Mouse (Mus musculus) small intestine, adult 2 months (tissue): ENCODE measurements around the gene Aspscr1. TPM values are rescaled to one million over a fixed set of nuclear protein-coding genes. Genes with fewer than 3 reads are reported as not detected.
A peak's percentile ranks its signal among the peaks of the same experiment; 100 is the strongest.

ENCODE experiments used
- H3K27ac ChIP-seq: fragments of 200-500 bp; 2 replicates; pipeline ENCODE4 v1.5.1; 2012; ENCODE audit warnings: low read depth, low read length, control low read depth, inconsistent platforms; ENCODE audit not compliant: insufficient read depth
- H3K27me3 ChIP-seq: fragments of 200-500 bp; 2 replicates; pipeline ENCODE4 v1.6.1; 2012; ENCODE audit warnings: mild to moderate bottlenecking, moderate library complexity, low read length, inconsistent platforms; ENCODE audit not compliant: control insufficient read depth, insufficient read depth
- H3K36me3 ChIP-seq: fragments of 200-500 bp; 2 replicates; pipeline ENCODE4 v1.6.1; 2012; ENCODE audit warnings: mild to moderate bottlenecking, low read length, control low read depth, inconsistent platforms; ENCODE audit not compliant: control insufficient read depth, insufficient read depth
- H3K4me1 ChIP-seq: fragments of 200-500 bp; 2 replicates; pipeline ENCODE4 v1.6.1; 2012; ENCODE audit warnings: low read length, inconsistent platforms, mixed read lengths; ENCODE audit not compliant: control insufficient read depth, insufficient read depth, insufficient read length
- H3K4me3 ChIP-seq: fragments of 200-500 bp; 2 replicates; pipeline ENCODE4 v1.5.1; 2012; ENCODE audit warnings: low read depth, mild to moderate bottlenecking, control low read depth, inconsistent platforms, low read length, moderate library complexity
- CTCF ChIP-seq: fragments of 200-500 bp; IDR thresholded peaks from 2 replicates; pipeline ENCODE4 v1.5.1; 2012; ENCODE audit warnings: low read depth, mild to moderate bottlenecking, control low read depth, inconsistent platforms, low read length, moderate library complexity, mixed read lengths; ENCODE audit not compliant: insufficient replicate concordance, insufficient read length; ENCODE audit errors: extremely low read depth
- POLR2A ChIP-seq: fragments of 200-500 bp; IDR thresholded peaks from 2 replicates; pipeline ENCODE4 v1.6.1; 2012; ENCODE audit warnings: low read depth, mild to moderate bottlenecking, control low read depth, inconsistent platforms, low read length, moderate library complexity
- WGBS: fragments of 180-500 bp; shearing (Covaris S2); methylation state at CpG from one replicate; pipeline ENCODE4 v1.1.7; 2018; 5-methylcytosine and 5-hydroxymethylcytosine counted together
- polyA plus RNA-seq: library from polyadenylated mRNA; depleted of rRNA; stranded (reverse); fragments of >200 nt; gene quantifications from 2 replicates; pipeline ENCODE4 v1.2.3, GENCODE M21; 2012

Aspscr1 gene
- polyA plus RNA-seq, 1 experiment = 138 TPM

DNA sequence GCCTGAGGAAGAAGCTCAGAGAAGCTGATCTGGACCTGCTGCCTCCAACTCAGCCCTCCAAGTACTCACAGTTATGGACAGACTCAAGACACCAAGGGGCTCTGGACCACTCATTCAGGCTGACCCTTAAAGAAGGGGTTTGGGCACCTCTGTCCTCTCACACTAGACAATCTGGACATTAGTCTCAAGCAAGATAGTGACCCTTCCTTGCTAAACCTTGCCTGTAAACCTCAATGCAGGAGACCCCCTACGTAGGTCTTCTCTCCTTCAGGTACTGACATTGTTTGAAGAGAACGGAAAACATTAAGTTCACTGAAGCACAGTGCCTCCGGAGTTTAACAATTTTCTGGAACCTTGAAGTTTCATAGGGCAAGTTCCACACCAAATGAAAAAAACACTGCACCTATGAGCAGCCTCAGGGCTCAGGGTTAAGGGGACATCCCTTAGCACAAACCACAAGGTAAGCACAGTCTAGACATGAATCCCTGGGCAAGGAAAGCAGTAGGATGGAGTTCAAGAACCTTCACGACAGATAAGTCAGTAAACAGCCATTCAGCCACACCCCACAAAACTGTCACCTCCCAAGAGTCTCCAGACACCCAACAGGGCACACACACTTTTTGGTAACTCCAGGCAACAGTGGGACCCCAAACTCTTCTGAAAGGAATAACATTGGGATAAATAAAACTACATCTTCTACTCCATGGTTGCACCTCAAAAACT, 40.9 kb upstream of the Aspscr1 start:
- Histone ChIP-seq H3K27ac (peak overlapping the region; percentile 92), H3K27me3 (no peaks in the 10 kb centered on the region), H3K36me3 (peaks cover 11% of the 10 kb centered on the region), H3K4me3 (peak overlapping the region; percentile 87), H3K4me1 (peaks cover 39% of the 10 kb centered on the region)
- 34% methylated on average over 4 of the region's 4 CpGs for WGBS
- TF ChIP-seq CTCF (no peak), POLR2A (no peak)

DNA sequence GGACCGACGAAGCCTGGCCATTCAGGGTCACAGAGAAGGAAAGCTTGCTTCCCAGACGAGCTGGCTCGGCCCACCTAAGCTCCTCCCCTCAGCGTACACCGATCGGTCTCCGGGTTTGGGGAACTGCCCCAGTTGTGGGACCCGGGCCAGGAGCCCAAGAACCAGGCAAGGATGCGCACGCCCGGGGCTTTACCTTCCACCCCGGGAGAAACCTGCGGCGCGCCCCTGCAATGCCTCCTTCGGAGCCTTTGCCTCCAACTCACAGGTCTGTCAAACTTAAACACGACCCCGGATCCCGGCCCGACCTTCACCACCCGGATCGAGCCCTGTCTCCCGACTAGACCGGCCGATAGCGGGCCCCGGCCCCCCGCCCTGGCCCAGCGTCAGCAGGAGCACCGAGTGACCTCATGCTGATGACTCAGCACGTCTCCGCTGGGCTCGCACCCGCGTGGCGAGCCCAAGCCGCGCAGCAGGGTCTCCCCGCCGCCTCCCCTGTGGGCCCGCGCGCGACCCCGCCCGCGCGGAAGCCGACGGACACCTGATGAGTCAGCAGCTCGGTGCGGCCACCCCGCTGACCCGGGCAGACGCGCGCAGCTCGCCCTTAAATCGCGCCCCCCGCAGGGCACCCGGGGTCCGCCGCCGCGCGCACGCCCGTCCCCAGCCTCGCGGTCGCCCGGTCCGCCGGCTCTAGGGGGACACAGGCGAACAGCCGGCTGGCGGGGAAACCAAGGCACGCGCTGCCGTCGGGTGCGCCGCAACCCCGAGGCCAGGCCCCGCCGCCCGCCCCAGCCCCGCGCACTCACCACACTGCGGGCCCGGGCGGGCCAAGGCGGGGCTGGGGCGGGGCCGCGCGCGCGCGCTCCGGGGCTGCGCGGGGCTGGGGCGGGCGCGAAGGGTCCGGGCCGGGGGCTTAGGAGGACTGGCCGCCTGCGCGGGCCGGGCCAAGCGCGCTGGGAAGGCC, 39.9 kb upstream of the Aspscr1 start:
- WGBS = under 1% methylated on average over 116 of the region's 116 CpGs
- Histone ChIP-seq H3K4me3 (peak overlapping the region; percentile 87), H3K27me3 (no peaks in the 10 kb centered on the region), H3K36me3 (peaks cover 6% of the 10 kb centered on the region), H3K27ac (peak overlapping the region; percentile 92), H3K4me1 (peaks cover 37% of the 10 kb centered on the region)
- TF ChIP-seq POLR2A (no peak), CTCF (no peak)

DNA sequence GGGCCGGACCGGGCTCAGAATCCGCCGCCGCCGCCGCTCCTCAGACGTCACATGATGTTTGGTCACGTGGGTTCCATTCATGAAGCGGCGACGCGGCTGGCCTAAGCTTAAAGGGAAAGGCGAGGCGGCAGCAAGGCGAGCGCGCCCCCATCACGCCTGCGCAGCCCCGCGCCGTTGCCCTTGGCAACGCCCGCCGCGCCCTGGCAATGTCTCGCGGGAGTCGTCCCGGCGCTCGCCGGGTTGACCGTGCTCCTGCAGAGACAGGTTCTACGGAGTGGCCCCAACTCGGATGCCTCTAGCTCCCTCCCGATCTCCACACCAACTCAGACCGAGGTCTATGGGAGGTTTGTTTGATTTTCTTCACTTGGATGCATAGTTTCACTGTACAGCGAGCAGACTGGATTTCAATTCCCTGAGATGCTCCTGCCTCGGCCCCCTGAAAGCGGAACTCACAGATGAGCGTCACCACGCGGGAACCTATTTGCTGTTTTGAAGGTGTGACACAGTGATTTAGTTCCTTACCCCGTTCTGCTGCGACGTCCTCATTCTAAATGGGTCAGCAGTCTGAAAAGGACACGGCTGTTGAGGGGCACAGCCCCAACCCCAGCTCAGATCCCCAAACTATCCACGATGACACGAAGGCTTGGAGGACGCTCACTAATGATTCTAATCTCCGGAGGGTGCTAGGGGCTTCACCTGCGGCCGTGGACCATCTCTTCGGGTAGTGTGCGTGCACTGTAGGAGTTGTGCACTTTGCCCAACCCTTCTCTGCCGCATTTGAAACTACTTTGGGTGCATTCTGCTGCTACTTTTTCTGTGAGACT, 39.0 kb upstream of the Aspscr1 start, which contains the start of gene Mafg:
Gene Mafg (minus strand): TSS at position 81 of the 824 bp plus-strand sequence.
- Histone ChIP-seq H3K36me3 (peaks cover 6% of the 10 kb centered on the region), H3K4me3 (peak within 1 kb of the TSS; percentile 87), H3K4me1 (peaks cover 34% of the 10 kb centered on the region), H3K27me3 (no peaks in the 10 kb centered on the region), H3K27ac (peak within 1 kb of the TSS; percentile 92)
- 11% methylated on average over 58 of the region's 58 CpGs for WGBS
- no peak for TF ChIP-seq POLR2A

DNA sequence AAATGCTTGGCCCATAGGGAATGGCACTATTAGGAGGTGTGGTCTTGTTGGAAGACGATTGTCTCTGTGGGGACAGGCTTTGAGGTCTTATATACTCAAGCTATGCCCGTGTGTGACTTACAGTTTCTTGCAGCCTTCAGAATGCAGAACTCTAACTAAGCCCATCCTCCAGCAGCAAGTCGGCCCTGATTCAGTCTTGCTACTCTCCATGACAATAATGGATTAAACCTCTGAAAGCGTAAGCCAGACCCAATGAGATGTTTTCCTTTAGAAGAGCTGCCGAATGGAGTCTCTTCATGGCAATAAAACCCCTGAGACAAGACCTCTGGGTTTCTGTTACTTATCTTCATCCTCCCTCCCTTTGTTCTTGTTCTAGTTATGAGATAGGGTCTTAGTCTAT, 38.0 kb upstream of the Aspscr1 start:
- Histone ChIP-seq H3K27me3 (no peaks in the 10 kb centered on the region), H3K36me3 (no peaks in the 10 kb centered on the region), H3K4me1 (peaks cover 23% of the 10 kb centered on the region), H3K27ac (no peak overlapping the region), H3K4me3 (no peak overlapping the region)
- WGBS = 84% methylated on average over 5 of the region's 5 CpGs
- TF ChIP-seq CTCF (no peak), POLR2A (no peak)

DNA sequence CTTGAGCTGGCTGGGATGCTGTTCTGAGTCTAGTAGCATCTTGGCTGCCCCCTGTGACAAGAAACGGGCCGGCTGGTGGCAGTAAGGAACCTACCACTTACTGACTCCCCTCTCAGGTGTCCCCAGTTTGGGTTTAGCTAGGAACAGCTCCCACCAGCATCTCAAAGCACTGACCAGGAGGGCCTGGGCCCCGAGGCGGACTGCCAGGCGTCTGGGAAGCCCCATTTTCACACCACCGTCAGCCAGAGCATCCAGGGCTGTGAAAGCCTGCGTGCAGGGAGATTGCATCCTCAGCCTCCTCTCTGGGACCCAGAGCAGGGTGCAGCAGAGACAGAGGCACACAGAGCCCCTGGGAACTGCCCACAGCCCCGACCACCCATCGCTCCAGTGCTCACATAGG, 31.5 kb upstream of the Aspscr1 start:
- Histone ChIP-seq H3K36me3 (no peaks in the 10 kb centered on the region), H3K27me3 (no peaks in the 10 kb centered on the region; the same call in 1 of the 2 replicates), H3K27ac (no peak overlapping the region), H3K4me3 (no peak overlapping the region), H3K4me1 (0 out of 2 replicates have a peak, but pooled peaks cover 4% of the 10 kb centered on the region)
- 76% methylated on average over 9 of the region's 9 CpGs for WGBS
- TF ChIP-seq POLR2A = no peak
- TF ChIP-seq CTCF = no peak

DNA sequence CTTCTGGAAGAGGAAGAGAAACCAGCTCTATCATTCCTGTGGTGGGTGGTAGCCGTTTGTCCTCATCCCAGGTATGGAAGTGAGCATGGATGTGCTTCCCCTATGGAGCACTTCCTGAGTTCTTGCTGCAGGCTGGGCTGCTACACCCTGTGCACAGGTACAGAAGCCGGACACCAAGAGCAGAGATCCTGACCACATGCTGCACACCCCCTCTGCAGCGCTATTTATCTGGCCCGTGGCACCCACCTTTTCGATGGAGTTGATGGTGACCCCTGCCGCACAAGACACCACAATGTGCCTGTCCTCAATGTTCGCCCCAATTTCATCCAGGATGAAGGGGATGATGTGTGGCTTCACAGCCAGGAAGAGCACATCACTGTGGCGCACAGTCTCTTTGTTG, 30.9 kb upstream of the Aspscr1 start:
- 83% methylated on average over 8 of the region's 8 CpGs for WGBS
- Histone ChIP-seq H3K36me3 (no peaks in the 10 kb centered on the region), H3K4me3 (no peak overlapping the region), H3K4me1 (0 out of 2 replicates have a peak, but pooled peaks cover 4% of the 10 kb centered on the region), H3K27me3 (no peaks in the 10 kb centered on the region; the same call in 1 of the 2 replicates), H3K27ac (no peak overlapping the region)
- TF ChIP-seq POLR2A (no peak), CTCF (no peak)
